ENCODE assay signal across 27 mouse cellular contexts in the genomic region with DNA sequence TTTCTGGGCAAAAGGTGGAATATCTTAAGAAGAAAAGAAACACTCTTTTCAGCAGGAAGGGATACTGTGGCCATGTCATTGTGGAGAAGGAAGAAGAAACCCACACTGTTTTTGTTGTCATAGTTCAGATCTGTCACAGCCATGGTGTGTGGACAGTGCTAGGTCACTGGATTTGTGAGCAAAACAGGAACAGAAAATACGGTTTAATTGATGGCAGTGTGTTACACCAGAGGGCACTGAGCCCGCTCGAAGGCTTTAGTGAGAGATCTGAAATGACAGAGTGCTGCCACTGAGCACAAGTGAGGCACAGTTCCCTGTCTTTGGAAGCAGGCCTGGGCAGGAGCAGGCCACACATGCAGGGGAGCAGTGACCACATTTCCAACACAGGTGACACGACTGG. TPM values are rescaled to one million over a fixed set of nuclear protein-coding genes. Genes with fewer than 3 reads are reported as not detected.
A peak's percentile ranks its signal among the peaks of the same experiment; 100 is the strongest.
DNase-seq lines count a peak whose midpoint lies in the region; ATAC-seq and TF ChIP-seq lines count a peak whose summit lies in the region.
"Had no signal": no experiment of that assay in that cellular context is flagged by ENCODE, and none has a peak within 500 bp of the region (broad histone marks: within the 10 kb centered on the region; RNA-seq: fewer than 3 reads in every experiment).

No protein-coding gene starts in this region.

- H3K4me1 ChIP-seq in heart, embryonic 10.5 days: peaks cover 22% of the 10 kb centered on the region
- peaks cover 72% of the 10 kb centered on the region for H3K4me1 ChIP-seq in megakaryocyte, embryonic 14.5 days
- no peaks in the 10 kb centered on the region for H3K4me1 ChIP-seq in intestine, postnatal 0 days (replicated peaks; ENCODE audit: control insufficient read depth, insufficient read depth, low read length)
- H3K4me1 ChIP-seq: embryonic facial prominence, embryonic 10.5 days; kidney, embryonic 15.5 days; neural tube, embryonic 12.5 days had no signal

- intact Hi-C loops in left cerebral cortex, adult 2 months (cut with DNase I): no loop called here
- intact Hi-C loops in left cerebral cortex, postnatal 25 days (cut with DNase I): no loop called here

- H3K9ac ChIP-seq in intestine, postnatal 0 days (ENCODE audit: low read depth, low read length): no peak overlapping the region
- H3K9ac ChIP-seq: hindbrain, embryonic 14.5 days; intestine, embryonic 15.5 days; kidney, embryonic 15.5 days; lung, embryonic 14.5 days; neural tube, embryonic 12.5 days had no signal

- no peak for ATAC-seq in intestine, postnatal 0 days
- ATAC-seq: forebrain, embryonic 16.5 days; intestine, embryonic 15.5 days; midbrain, embryonic 16.5 days had no signal

- no peak overlapping the region for H3K4me2 ChIP-seq in intestine, postnatal 0 days (replicated peaks; ENCODE audit: low read depth)
- H3K4me2 ChIP-seq: hindbrain, embryonic 14.5 days; intestine, embryonic 15.5 days; kidney, embryonic 15.5 days; lung, embryonic 14.5 days; neural tube, embryonic 12.5 days had no signal

- no peaks in the 10 kb centered on the region for H3K27me3 ChIP-seq in heart, embryonic 10.5 days (ENCODE audit: insufficient read depth, poor library complexity, severe bottlenecking)
- H3K27me3 ChIP-seq in megakaryocyte, embryonic 14.5 days (replicated peaks): no peaks in the 10 kb centered on the region
- H3K27me3 ChIP-seq in intestine, postnatal 0 days (replicated peaks; ENCODE audit: control insufficient read depth, insufficient read depth, low read length): no peaks in the 10 kb centered on the region
- H3K27me3 ChIP-seq: intestine, embryonic 15.5 days; kidney, embryonic 15.5 days; neural tube, embryonic 12.5 days had no signal

- TF ChIP-seq CTCF in left cerebral cortex, adult 2 months (IDR thresholded peaks at IDR 0.05): no peak
- TF ChIP-seq CTCF in intestine, postnatal 0 days (IDR thresholded peaks at IDR 0.05; ENCODE audit: low read depth): no peak

- H3K27ac ChIP-seq in heart, embryonic 10.5 days: peak overlapping the region; percentile 79; the same call in 1 of the 2 replicates
- no peak overlapping the region for H3K27ac ChIP-seq in left cerebral cortex, adult 2 months
- H3K27ac ChIP-seq in intestine, postnatal 0 days (ENCODE audit: low read depth, low read length): no peak overlapping the region
- H3K27ac ChIP-seq: embryonic facial prominence, embryonic 10.5 days; hindbrain, embryonic 14.5 days; intestine, embryonic 15.5 days; kidney, embryonic 15.5 days; neural tube, embryonic 12.5 days had no signal

- 89% methylated on average over 4 of the region's 4 CpGs for WGBS in heart, embryonic 10.5 days
- WGBS in intestine, postnatal 0 days: 90% methylated on average over 4 of the region's 4 CpGs

- no peak overlapping the region for H3K4me3 ChIP-seq in heart, embryonic 10.5 days
- H3K4me3 ChIP-seq in megakaryocyte, embryonic 14.5 days (replicated peaks): peak overlapping the region; percentile 68
- H3K4me3 ChIP-seq in left cerebral cortex, adult 2 months: no peak overlapping the region
- no peak overlapping the region for H3K4me3 ChIP-seq in intestine, postnatal 0 days (ENCODE audit: low read depth, low read length)
- H3K4me3 ChIP-seq: embryonic facial prominence, embryonic 10.5 days; intestine, embryonic 15.5 days; kidney, embryonic 15.5 days; neural tube, embryonic 12.5 days had no signal

- H3K9me3 ChIP-seq in heart, embryonic 10.5 days: no peaks in the 10 kb centered on the region
- H3K9me3 ChIP-seq in megakaryocyte, embryonic 14.5 days: no peaks in the 10 kb centered on the region
- no peaks in the 10 kb centered on the region for H3K9me3 ChIP-seq in intestine, postnatal 0 days (ENCODE audit: control insufficient read depth)
- H3K9me3 ChIP-seq: embryonic facial prominence, embryonic 10.5 days; intestine, embryonic 15.5 days; kidney, embryonic 15.5 days; neural tube, embryonic 12.5 days had no signal

- DNase-seq in heart, embryonic 10.5 days (ENCODE audit: low spot score): peak; percentile 56
- no peak for DNase-seq in heart, postnatal 4 days
- DNase-seq in testis, postnatal 10 days (ENCODE audit: low spot score): peak; percentile 36
- DNase-seq in testis, postnatal 14 days (ENCODE audit: low spot score): no peak
- DNase-seq in left cerebral cortex, adult 2 months (ENCODE audit: extremely low spot score in 1 of 2, low spot score in 2 of 2): no peak
- no peak for DNase-seq in left cerebral cortex, postnatal 25 days (ENCODE audit: low spot score in 2 of 2)
- DNase-seq: adrenal gland, adult 8-10 months; cerebellum, adult 18-20 months; cerebellum, postnatal 36 days; lung, embryonic 14.5 days; lung, postnatal 4 days; right cerebral cortex, postnatal 25 days had no signal

- H3K36me3 ChIP-seq in heart, embryonic 10.5 days: peaks cover 60% of the 10 kb centered on the region
- peaks cover 63% of the 10 kb centered on the region for H3K36me3 ChIP-seq in megakaryocyte, embryonic 14.5 days (replicated peaks; ENCODE audit: low read length)
- H3K36me3 ChIP-seq in intestine, postnatal 0 days (ENCODE audit: control insufficient read depth, insufficient read depth): peaks cover 54% of the 10 kb centered on the region

RNA-seq across cellular contexts. Expression of gene Slc25a38, which starts 8.0 kb away (rescaled TPM):
- 39.8 and 42.1 TPM in 2 replicates for polyA plus RNA-seq in heart, embryonic 10.5 days (2016; fragmentation: Nextera tagmentation; extraction: Ambion mirVana)
- total RNA-seq in heart, postnatal 4 days (2021): 1 to 10 TPM; 8.3 to 8.8 TPM
- polyA plus RNA-seq in megakaryocyte, embryonic 14.5 days (2012; ENCODE audit: insufficient read depth, low replicate concordance): 45.8 and 48.0 TPM in 2 replicates
- 10 to 100 TPM; 24.3 to 24.9 TPM for total RNA-seq in left cerebral cortex, adult 2 months (2021)
- 15.8 and 16.1 TPM in 2 replicates for polyA plus RNA-seq in intestine, postnatal 0 days (2015; fragmentation: Nextera tagmentation; extraction: Ambion mirVana)
- total RNA-seq in left cerebral cortex, postnatal 25 days (2021): 10 to 100 TPM; 26.0 to 27.6 TPM

RNA-seq across cellular contexts. Expression of gene Rpsa, which starts 9.3 kb away (rescaled TPM):
- polyA plus RNA-seq in heart, embryonic 10.5 days (2016; fragmentation: Nextera tagmentation; extraction: Ambion mirVana): 1,047 and 1,189 TPM in 2 replicates
- total RNA-seq in heart, postnatal 4 days (2021): 100 to 1,000 TPM; 837 to 845 TPM
- 5,619 and 7,213 TPM in 2 replicates for polyA plus RNA-seq in megakaryocyte, embryonic 14.5 days (2012; ENCODE audit: insufficient read depth, low replicate concordance)
- 100 to 1,000 TPM; 398 to 400 TPM for total RNA-seq in left cerebral cortex, adult 2 months (2021)
- 654 and 675 TPM in 2 replicates for polyA plus RNA-seq in intestine, postnatal 0 days (2015; fragmentation: Nextera tagmentation; extraction: Ambion mirVana)
- 100 to 1,000 TPM; 397 to 401 TPM for total RNA-seq in left cerebral cortex, postnatal 25 days (2021)

RNA-seq across cellular contexts. Expression of gene Ccr8, which starts 26.3 kb away (rescaled TPM):
- polyA plus RNA-seq in heart, embryonic 10.5 days (2016; fragmentation: Nextera tagmentation; extraction: Ambion mirVana): not detected in 2 replicates
- total RNA-seq in heart, postnatal 4 days (2021): not detected
- not detected in 2 replicates for polyA plus RNA-seq in megakaryocyte, embryonic 14.5 days (2012; ENCODE audit: insufficient read depth, low replicate concordance)
- not detected for total RNA-seq in left cerebral cortex, adult 2 months (2021)
- 0.25 and 0.42 TPM in 2 replicates for polyA plus RNA-seq in intestine, postnatal 0 days (2015; fragmentation: Nextera tagmentation; extraction: Ambion mirVana)
- total RNA-seq in left cerebral cortex, postnatal 25 days (2021): not detected
- total RNA-seq: adrenal gland, adult 8-10 months; gastrocnemius, postnatal 4 days; layer of hippocampus, postnatal 25 days; left cerebral cortex, postnatal 36 days had no signal
- polyA plus RNA-seq: embryonic facial prominence, embryonic 10.5 days; forebrain, embryonic 16.5 days; heart, postnatal 0 days; hindbrain, embryonic 14.5 days; kidney, embryonic 15.5 days; midbrain, embryonic 16.5 days; neural tube, embryonic 12.5 days had no signal

RNA-seq across cellular contexts. Expression of gene Mobp, which starts 31.3 kb away (rescaled TPM):
- polyA plus RNA-seq in heart, embryonic 10.5 days (2016; fragmentation: Nextera tagmentation; extraction: Ambion mirVana): not detected in 2 replicates
- not detected for total RNA-seq in heart, postnatal 4 days (2021)
- not detected in 2 replicates for polyA plus RNA-seq in megakaryocyte, embryonic 14.5 days (2012; ENCODE audit: insufficient read depth, low replicate concordance)
- 100 to 1,000 TPM; 177 to 214 TPM for total RNA-seq in left cerebral cortex, adult 2 months (2021)
- 0.05 TPM in 1 of 2 replicates, not detected in the other for polyA plus RNA-seq in intestine, postnatal 0 days (2015; fragmentation: Nextera tagmentation; extraction: Ambion mirVana)
- 100 to 1,000 TPM; 294 to 388 TPM for total RNA-seq in left cerebral cortex, postnatal 25 days (2021)
- total RNA-seq: gastrocnemius, postnatal 4 days had no signal
- polyA plus RNA-seq: kidney, embryonic 15.5 days; large intestine, adult 2 months; lung, embryonic 14.5 days; thymus, postnatal 0 days had no signal

RNA-seq across cellular contexts. Expression of gene Cx3cr1, which starts 48.5 kb away (rescaled TPM):
- polyA plus RNA-seq in heart, embryonic 10.5 days (2016; fragmentation: Nextera tagmentation; extraction: Ambion mirVana): 1.1 and 4.1 TPM in 2 replicates
- total RNA-seq in heart, postnatal 4 days (2021): 1 to 10 TPM; 4.8 to 6.5 TPM
- polyA plus RNA-seq in megakaryocyte, embryonic 14.5 days (2012; ENCODE audit: insufficient read depth, low replicate concordance): 0.73 TPM in 1 of 2 replicates, not detected in the other
- 10 to 100 TPM; 28.6 to 30.9 TPM for total RNA-seq in left cerebral cortex, adult 2 months (2021)
- polyA plus RNA-seq in intestine, postnatal 0 days (2015; fragmentation: Nextera tagmentation; extraction: Ambion mirVana): 5.4 and 6.5 TPM in 2 replicates
- total RNA-seq in left cerebral cortex, postnatal 25 days (2021): 10 to 100 TPM; 33.5 to 33.7 TPM

Comparison
In these comparisons a context has a peak if more than half of its experiments do, and no peak if none do; other contexts are left out.
1. DNase-seq: peak in heart, embryonic 10.5 days (single experiment) and testis, postnatal 10 days (single experiment); none in heart, postnatal 4 days (single experiment), testis, postnatal 14 days (single experiment), left cerebral cortex, adult 2 months (0 of 2) and left cerebral cortex, postnatal 25 days (0 of 2).